Mouse (Mus musculus) right cerebral cortex, adult 18-20 months (tissue): ENCODE measurements at regions not wholly inside any gene's neighbourhood (a gene's known extent, or its start where the extent isn't known, plus 50 kb on each side); places are given as distances from the start of the nearest gene placed in this dataset.

Experiments
- DNase-seq: peaks from one replicate; pipeline ENCODE4 v3.0.0; 2022; ENCODE audit warnings: mixed read lengths

DNA sequence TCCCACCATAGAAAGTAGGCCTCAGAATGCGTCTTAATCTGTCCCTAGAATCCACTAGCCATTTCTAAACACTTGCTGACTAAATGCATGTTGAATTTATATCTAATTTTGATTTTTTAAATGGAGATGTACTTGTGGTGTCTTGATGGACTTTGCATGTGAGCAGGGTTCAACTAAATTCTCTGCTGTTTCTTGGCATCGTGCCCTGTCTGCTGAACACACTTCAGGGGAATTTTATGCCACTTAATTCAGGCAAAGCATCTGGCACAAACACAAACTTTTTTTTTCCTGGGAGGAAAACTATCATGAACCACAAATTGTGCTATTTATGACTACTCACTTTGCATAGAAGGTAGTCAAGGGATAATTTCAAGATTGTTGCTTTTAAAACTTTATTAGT lies 87.7 kb downstream of the Stc2 start:
- no peak for DNase-seq

DNA sequence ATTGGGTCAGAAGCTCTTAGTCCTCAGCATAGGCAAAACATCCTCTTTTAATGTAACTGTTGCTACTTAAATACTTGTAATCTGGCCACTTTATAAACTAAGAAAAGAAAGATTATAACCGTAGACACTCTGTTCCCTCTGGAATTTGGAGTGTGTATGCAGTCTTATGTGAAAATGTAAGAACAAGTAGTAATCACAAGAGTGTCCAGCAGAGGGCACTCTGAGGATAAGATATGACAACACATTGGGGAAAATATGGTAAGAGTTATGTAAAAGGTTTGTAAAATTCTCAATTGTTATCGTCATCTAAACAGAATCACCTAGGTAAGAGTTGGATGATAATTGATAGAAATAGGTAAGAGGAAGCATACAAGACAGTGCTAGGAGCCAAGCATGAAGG lies 66.2 kb upstream of the Gm17332 start:
- peak; percentile 81 for DNase-seq
